Mouse (Mus musculus) left cerebral cortex, adult 18-20 months (tissue): Measurements from ENCODE around the gene Pla2g1b. TPM values are rescaled to one million over a fixed set of nuclear protein-coding genes. Genes with fewer than 3 reads are reported as not detected.

Experiments used
- DNase-seq, 2 experiments: peaks; one replicate each; pipeline ENCODE4 v3.0.0; 2021 to 2022; ENCODE audit warnings: low spot score in 2 of 2, mixed read lengths in 1 of 2
- total RNA-seq, 2 experiments: library from RNA; stranded (reverse); gene quantifications; 2 replicates each; pipeline ENCODE4 v1.2.3; 2021

Pla2g1b gene
- total RNA-seq, 2 experiments from 2014 or later = not detected

DNA sequence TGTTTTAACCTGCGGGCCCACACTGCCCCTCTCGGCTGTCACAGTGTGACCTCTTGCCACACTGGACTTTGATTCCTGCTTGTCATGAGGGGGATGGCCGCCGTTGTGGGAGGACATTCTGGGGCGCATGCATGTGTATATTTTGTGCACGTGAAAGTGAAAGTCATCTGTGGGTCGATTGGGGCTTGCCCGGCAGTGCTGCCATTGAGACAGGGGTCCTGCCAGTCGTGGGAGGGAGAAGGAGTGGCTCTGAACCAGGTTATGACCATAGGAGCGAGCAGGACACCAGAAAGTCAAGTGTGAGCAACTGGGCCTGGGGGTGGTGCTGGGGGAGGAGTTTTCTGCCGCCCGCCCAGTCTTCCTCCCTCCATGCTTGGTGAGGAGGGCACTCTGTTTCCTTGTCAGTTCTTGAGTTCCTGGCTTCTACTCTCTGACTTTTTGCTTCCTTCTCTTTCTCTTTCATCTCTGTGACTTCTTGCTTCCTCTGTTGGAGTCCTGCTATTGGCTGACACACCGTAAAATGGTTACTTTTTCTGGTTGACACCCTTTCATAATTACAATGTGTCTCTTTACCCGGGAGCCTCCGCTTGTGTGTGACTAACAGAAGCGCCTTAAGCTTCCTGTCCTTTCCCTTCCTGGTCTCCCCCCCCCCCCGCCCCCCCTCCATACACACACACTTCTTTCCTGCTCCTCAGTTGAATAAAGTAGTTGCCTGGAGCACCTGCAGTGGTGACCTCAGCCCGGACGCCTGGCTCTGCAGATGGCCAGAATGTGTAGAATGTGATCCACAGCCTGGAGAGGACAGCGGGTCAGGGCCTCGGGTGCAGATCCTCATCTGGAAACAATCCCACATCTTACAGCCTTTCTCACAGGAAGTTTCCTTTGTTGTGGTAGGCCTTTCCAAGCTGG is 55.7 kb downstream of the Pla2g1b start:
- no peak for DNase-seq

DNA sequence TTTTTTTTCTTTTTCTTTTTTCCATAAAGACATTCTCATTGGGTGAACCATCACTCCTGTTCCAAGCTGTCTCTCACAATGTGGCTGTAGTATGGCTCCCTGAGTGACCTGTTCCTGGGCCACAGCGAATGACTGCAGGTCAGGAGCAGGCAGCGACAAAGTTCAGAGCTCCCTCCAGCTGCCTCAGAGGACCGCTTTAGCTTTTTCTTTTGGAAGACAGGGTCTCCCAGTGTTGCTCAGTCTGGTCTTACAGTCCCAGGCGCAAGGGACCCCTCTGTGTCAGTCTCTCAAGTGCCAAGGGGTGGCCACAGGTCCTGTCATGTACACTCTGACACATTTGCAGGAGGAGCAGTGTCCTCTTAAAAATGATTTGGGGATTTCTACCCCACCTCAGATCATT is 56.5 kb downstream of the Pla2g1b start:
- no peak for DNase-seq

DNA sequence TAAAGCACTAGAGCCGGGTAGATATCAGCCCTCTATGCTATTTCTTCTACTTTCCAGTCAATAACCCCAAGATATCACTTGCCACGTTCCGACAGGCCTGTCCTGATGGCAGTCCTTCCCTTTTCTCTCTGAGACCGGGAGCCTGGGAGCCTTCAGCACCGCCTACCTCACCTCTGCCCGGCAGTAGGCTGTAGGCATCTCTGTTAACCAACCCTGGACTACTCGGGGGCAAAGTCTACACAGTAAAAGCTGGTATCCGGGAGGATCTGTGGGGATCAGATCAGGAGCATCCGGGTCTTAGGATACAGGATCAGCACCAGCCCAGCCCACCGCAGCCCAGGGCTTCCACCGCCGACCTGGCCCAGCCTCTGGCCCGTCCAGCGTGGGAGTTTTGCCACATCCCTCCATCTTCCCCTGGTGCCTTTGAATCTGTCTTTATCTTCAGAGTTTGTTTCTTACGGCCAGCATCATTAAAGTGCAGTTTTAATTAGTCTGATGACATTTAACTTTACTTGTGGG is 57.0 kb downstream of the Pla2g1b start:
- DNase-seq = no peak

DNA sequence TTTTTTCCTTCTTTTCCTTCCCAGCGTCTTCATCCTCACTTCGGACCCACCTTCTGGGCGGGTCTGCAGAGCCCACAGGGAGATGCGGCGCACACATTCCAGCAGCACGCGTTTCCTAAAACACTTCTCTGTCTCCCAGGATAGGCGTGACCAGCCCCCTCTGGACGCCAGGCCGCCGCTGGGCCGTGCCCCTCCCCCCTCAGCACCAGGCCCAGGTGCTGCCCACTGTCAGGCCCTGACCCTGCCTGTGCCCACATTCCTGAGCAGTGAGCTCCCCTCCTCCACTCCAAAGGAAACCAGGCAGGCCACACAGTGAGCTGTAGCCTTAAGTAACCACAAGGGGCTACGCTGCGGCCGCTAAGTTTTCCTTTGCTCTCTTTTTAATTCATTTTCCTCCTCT is 57.9 kb downstream of the Pla2g1b start:
- no peak for DNase-seq

Other genes starting within 250 kb of the Pla2g1b start
- 100 to 1,000 TPM in 1 of 2 experiments, 10 to 100 TPM in 1; 95.9 to 111 TPM for gene Pop5, start 230.4 kb upstream of the Pla2g1b start, total RNA-seq
- gene Rnf10, start 193.4 kb upstream of the Pla2g1b start, total RNA-seq = 100 to 1,000 TPM; 247 to 256 TPM
- gene Coq5, start 186.6 kb upstream of the Pla2g1b start, total RNA-seq = 10 to 100 TPM; 42.1 to 43.2 TPM
- 100 to 1,000 TPM; 631 to 705 TPM for gene Dynll1, start 165.3 kb upstream of the Pla2g1b start, total RNA-seq
- 10 to 100 TPM; 62.9 to 72.1 TPM for gene Srsf9, start 139.1 kb upstream of the Pla2g1b start, total RNA-seq
- gene Gatc, start 125.1 kb upstream of the Pla2g1b start, total RNA-seq = 10 to 100 TPM; 18.4 to 20.5 TPM
- gene Triap1, start 125.0 kb upstream of the Pla2g1b start, total RNA-seq = 10 to 100 TPM; 26.4 to 27.9 TPM
- 100 to 1,000 TPM; 721 to 781 TPM for gene Cox6a1, start 117.3 kb upstream of the Pla2g1b start, total RNA-seq
- gene Msi1, start 36.7 kb upstream of the Pla2g1b start, total RNA-seq = 10 to 100 TPM; 48.8 to 49.1 TPM
- 10 to 100 TPM; 37.1 to 37.8 TPM for gene Sirt4, start 18.5 kb downstream of the Pla2g1b start, total RNA-seq
- gene Pxn, start 40.4 kb downstream of the Pla2g1b start, total RNA-seq = 10 to 100 TPM; 22.2 to 25.7 TPM
- gene Rplp0, start 93.2 kb downstream of the Pla2g1b start, total RNA-seq = 100 to 1,000 TPM; 185 to 199 TPM
- 10 to 100 TPM; 62.0 to 66.4 TPM for gene Gcn1l1, start 99.0 kb downstream of the Pla2g1b start, total RNA-seq
- gene Rab35, start 165.6 kb downstream of the Pla2g1b start, total RNA-seq = 100 to 1,000 TPM; 108 TPM